Mouse (Mus musculus): ENCODE results near the gene Nolc1.

Nolc1 gene

DNA sequence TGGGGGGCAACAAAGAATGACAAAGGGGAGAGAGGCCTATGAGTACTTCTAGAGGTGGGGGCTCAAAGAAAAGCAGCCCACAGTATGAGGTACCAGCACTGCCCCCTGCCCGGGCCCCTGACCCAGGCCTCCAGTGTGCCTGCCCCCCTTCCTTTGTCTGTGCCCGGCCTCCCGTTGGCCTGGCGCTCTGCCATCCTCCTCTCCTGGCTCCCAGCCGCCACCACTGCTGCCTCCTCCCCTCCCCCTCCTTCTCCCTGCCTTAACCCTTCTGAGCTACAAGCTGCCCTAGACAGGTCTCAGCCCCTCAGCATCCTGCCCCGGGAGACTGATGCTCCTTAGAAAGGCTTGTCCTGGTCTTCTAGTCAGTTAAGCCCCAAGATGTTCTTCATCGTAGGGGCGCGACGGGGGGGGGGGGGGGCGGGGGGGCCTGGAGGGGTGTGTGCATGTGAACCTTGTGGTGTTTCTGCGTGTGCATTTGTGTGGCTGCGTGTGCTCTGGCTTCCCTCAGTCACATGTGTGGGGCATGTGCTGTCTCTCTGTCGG lies 33.7 kb upstream of the Nolc1 start:
- DNase-seq (ENCODE audit: inconsistent age in 2 of 2, low spot score in 1 of 2): peak; percentile 91 to 96

GRCm38 (mm10) chr19:46042476-46043011 lies 33.1 kb upstream of the Nolc1 start:
- peak; percentile 71 to 73 for DNase-seq (ENCODE audit: inconsistent age in 2 of 2, low spot score in 1 of 2)

DNA sequence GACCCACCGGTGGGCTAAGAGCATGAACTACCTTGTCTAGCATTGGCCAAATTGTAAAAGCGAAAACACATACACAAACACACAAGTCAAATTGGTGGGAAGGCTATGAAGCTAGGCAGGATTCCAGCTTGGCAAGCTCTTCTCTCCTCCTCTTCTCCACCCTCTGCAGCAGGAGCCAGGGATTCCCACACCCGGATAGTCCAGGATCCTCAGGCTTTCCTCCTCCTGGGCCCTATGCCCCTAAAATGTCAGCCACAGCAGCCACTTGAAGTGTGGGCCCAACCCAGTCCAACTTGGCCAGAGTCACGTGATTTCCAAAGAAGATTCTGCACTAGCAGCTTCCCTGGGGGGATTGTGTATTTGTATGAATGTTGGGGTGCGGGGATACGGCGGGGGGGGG lies 32.3 kb upstream of the Nolc1 start:
- peak in 1 of 2 experiments; percentile 63 for DNase-seq (ENCODE audit: inconsistent age in 2 of 2, low spot score in 1 of 2)

GRCm38 (mm10) chr19:46044271-46044992 lies 31.2 kb upstream of the Nolc1 start, which contains the start of gene Pprc1:
Pprc1 (plus strand) TSS chr19:46044886.
- peak; percentile 62 to 86 for DNase-seq (ENCODE audit: inconsistent age in 2 of 2, low spot score in 1 of 2)

- peak; percentile 93 to 97 for DNase-seq (ENCODE audit: inconsistent age in 2 of 2, low spot score in 1 of 2)
Observed at GRCm38 (mm10) chr19:46044993-46045695, 30.5 kb upstream of the Nolc1 start, which contains the start of gene Ldb1. Ldb1 (minus strand) TSS chr19:46045214.

DNA sequence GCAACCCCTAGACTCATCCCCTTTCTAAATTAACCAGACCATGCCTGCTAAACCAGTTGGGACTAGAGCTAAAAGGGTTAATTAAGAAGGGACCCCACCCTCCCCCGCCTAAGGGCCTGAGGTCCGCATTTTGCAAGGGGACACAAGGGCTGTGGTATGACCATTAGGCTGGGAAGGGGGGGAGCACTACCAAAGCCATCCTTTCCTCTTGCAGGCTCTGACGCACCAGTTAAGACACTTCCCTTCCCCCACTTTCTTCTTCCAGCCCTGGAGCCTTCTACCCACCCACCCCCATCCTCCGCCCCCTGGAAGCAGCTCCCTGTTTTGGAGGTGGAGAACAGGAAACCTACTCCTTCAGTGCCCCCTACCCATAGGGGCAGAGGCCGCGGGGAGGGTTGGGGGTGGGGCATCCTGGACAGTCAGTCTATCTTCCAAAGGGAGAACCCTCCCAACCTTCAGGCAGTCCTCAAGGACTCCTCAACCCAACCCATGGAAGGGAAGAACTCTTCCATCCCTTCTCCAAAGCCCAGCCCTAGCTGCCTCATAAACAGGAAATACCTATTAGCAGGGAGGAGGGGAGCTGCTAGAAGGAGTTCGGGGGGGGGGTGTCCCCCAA lies 29.9 kb upstream of the Nolc1 start:
- DNase-seq (ENCODE audit: inconsistent age in 2 of 2, low spot score in 1 of 2): peak; percentile 75 to 89

- peak; percentile 23 to 52 for DNase-seq (ENCODE audit: inconsistent age in 2 of 2, low spot score in 1 of 2)
Observed at GRCm38 (mm10) chr19:46046621-46047025, 29.0 kb upstream of the Nolc1 start.

DNA sequence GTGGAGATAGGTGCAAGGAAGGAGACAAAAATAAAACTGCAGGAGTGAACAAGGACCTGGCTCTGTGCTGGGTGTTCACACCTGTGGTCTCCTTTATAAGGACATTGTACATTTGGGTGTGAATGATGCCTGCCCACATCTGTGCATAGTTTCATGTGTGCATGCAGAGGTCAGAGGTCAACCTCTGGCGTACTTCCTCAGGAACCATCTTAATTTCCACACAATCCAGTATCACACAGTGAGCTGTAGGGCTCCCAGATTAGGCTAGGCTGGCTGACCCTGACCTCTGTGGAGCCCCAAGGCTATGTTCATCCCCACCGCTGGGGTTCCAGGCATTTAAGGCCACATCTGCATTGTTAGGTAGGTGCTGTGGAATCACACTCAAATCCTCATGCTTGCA lies 28.2 kb upstream of the Nolc1 start:
- peak in 1 of 2 experiments; percentile 20 for DNase-seq (ENCODE audit: inconsistent age in 2 of 2, low spot score in 1 of 2)

- DNase-seq (ENCODE audit: inconsistent age in 2 of 2, low spot score in 1 of 2): no peak
Observed at GRCm38 (mm10) chr19:46049129-46049528, 26.5 kb upstream of the Nolc1 start.

DNA sequence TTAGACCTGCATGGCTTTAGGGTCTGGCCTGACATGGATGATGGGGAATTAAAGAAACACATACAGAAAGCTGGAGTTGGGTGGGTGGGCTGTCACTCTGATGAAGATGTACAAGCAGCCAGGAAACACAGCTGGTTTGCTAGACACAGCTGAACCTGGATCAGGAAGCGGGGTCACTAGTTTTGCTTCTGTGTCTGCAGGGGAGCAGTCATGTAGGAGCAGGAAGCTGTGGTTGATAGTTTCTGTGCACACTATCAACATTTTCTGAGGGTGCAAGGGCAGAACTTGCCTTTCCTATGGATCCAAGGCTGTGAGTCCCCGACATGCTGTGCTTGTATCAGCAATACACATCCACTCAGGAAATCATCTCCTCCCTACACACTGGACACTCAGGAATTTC lies 25.2 kb upstream of the Nolc1 start:
- DNase-seq (ENCODE audit: inconsistent age in 2 of 2, low spot score in 1 of 2): no peak

DNA sequence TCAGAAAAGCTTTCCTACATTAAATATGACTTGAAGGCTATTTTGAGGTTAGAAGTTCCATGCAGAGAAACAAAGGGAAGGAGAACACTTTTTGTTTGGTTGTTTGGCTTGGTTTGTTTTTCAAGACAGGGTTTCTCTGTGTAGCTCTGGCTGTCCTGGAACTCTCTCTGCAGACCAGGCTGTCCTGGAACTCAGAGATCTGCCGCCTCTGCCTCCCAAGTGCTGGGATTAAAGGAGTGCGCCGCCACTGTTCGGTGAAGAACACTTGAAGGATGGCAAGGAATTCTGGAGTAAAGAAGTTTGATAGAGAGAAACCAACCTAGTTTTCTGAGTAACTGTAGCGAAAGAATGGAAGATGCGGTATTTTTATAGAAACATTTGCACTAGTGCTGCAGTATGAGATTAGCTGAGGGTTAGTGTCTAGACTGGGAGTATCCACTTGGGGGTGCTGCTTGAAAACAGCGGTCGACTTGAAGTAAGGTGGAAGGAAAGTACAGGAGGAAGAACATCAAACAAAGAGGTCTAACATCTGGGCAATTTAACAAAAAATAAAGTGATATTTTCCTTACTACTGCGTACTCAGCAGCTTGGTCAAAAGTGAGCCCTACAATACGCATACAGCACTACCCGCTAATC lies 19.8 kb upstream of the Nolc1 start:
- peak in 1 of 2 experiments; percentile 28 for DNase-seq (ENCODE audit: inconsistent age in 2 of 2, low spot score in 1 of 2)

- DNase-seq (ENCODE audit: inconsistent age in 2 of 2, low spot score in 1 of 2): peak; percentile 94 to 98
Observed at GRCm38 (mm10) chr19:46056388-46056946, 19.2 kb upstream of the Nolc1 start.

DNA sequence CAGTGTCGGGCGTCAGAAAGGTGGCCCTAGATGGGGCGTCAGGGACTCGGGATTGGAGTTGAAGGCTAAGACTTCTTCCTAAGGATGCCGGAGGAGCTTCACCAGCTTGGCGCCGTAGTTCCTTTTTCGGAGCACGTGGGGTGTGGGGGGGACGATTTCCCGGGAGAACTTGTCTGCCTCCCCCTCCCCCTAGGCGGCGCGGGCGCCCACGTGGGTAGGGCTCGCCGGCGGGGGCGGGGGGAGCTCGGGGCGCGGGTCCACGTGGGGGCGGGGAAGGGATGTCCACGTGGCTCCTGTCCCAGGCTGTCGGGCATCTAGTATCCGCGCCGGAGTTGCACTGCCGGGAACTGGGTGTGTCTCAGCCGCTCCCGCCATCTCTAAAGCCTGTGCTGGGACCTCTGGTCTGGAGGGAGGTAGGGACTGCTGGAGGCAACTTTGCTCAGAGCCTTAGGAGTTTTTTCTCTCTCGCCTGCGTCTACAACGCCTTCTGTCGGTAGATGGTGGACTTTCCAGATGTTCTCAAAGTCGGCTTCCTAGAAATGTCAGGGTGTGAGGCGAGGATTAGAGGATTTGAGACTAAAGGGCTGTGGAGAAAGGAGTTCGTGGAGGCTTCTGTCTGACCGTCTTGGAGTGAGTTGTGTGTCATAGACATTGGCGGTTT lies 18.6 kb upstream of the Nolc1 start:
- peak; percentile 88 to 96 for DNase-seq (ENCODE audit: inconsistent age in 2 of 2, low spot score in 1 of 2)

DNA sequence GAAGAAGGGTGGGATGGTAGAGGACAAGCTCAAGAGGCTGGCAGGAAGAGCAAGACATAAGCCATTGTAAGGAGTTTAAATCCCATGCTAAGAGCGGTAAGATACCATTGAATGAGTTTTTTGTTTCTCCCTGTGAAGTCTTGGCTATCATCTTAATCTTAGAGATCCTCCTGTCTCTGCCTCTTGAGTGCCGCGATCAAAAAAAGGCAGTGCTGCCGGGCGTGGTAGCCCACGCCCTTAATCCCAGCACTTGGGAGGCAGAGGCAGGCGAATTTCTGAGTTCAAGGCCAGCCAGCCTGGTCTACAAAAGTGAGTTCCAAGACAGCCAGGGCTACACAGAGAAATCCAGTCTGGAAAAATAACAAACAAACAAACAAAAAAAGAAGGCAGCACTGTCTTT lies 17.2 kb upstream of the Nolc1 start:
- no peak for DNase-seq (ENCODE audit: inconsistent age in 2 of 2, low spot score in 1 of 2)

DNA sequence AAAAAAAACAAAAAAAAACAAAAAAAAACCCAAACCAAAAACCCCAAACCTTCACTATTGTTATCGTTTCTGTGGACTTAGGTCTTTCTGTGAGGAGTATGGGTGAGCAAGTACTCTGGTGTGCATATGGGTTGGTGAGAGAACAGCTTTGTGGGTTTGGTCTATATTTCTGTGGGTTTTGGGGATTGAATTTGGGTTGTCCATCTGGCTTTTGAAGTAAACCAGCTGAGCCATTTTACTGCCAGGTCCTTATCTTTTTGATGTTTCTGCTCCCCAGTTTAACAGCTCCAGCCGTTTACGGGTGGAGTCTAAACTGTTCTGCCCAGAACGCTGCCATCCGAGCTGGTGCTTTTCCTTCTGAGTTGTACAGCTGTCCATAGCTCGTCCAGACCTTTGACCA lies 14.8 kb upstream of the Nolc1 start:
- DNase-seq (ENCODE audit: inconsistent age in 2 of 2, low spot score in 1 of 2): no peak

GRCm38 (mm10) chr19:46068054-46068453 lies 7.6 kb upstream of the Nolc1 start:
- DNase-seq (ENCODE audit: inconsistent age in 2 of 2, low spot score in 1 of 2): no peak

- no peak for DNase-seq (ENCODE audit: inconsistent age in 2 of 2, low spot score in 1 of 2)
Observed at GRCm38 (mm10) chr19:46073285-46073684, 2.4 kb upstream of the Nolc1 start.

DNA sequence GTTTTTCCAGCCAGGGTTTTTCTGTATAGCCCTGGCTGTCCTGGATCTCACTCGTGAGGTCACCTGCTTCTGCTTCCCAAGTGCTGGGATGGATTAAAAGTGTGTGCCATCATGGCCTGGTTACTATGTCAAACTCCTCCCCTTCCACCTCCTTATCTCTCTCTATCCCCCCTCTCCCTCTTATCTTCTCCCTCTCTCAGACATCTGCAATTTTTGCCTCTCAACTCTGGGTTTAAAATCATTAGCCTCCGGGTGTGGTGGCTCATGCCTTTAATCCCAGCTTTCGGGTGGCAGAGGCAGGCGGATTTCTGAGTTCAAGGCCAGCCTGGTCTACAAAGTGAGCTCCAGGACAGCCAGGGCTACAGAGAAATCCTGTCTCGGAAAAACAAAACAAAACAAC lies 1.4 kb upstream of the Nolc1 start:
- no peak for DNase-seq (ENCODE audit: inconsistent age in 2 of 2, low spot score in 1 of 2)

- DNase-seq (ENCODE audit: inconsistent age in 2 of 2, low spot score in 1 of 2): no peak
Observed at GRCm38 (mm10) chr19:46078535-46078934, 2.9 kb downstream of the Nolc1 start.

DNA sequence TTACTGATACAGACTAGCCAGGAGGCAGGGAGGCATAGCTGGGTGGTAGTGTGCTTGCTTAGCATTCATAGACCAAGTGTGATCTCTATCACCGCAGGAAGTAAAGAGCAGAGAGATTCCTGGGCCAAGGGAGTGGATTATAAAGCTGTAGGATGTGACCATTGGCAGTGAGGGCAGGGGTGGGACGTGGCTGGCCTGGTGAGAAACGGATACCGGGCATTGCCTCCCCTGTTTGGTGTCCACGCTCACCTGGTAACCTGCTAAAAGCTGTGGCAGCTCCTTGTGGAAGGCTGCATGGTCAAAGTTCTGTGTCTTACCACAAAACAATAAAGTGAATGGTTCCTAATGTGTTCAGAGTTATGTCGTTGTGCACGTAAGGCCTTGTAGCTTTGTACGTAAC lies 9.5 kb downstream of the Nolc1 start:
- DNase-seq (ENCODE audit: inconsistent age in 2 of 2, low spot score in 1 of 2): no peak

All from adrenal gland, adult (tissue).